Mouse (Mus musculus) hindbrain, embryonic 11.5 days (tissue): ENCODE data around the gene Sema4d. TPM values are rescaled to one million over a fixed set of nuclear protein-coding genes. Genes with fewer than 3 reads are reported as not detected.

Experiments used
- ATAC-seq: fragments of 200-750 bp; cut with Nextera tagmentation; 2 replicates; pipeline ENCODE4 v1.8.0; 2017; ENCODE audit warnings: mild to moderate bottlenecking, moderate TSS enrichment, moderate library complexity; ENCODE audit not compliant: low FRiP score
- DNase-seq: peaks from one replicate; pipeline ENCODE4 v3.0.0-alpha.2; 2015; ENCODE audit warnings: low spot score
- H3K27ac ChIP-seq: fragments of 300-500 bp; sonication (generic); 2 replicates; pipeline ENCODE4 v1.5.1; 2014; ENCODE audit warnings: mild to moderate bottlenecking, low read depth, low read length
- H3K27me3 ChIP-seq: fragments of 300-500 bp; sonication (generic); 2 replicates; pipeline ENCODE4 v1.6.1; 2014; ENCODE audit warnings: mild to moderate bottlenecking, low read length, moderate library complexity, mixed read lengths; ENCODE audit not compliant: control insufficient read depth, insufficient read depth
- H3K36me3 ChIP-seq: fragments of 300-500 bp; sonication (generic); 2 replicates; pipeline ENCODE4 v1.6.1; 2014; ENCODE audit warnings: mild to moderate bottlenecking, low read length, moderate library complexity, mixed read lengths; ENCODE audit not compliant: control insufficient read depth, insufficient read depth
- H3K4me1 ChIP-seq: fragments of 300-500 bp; sonication (generic); replicated peaks from 2 replicates; pipeline ENCODE4 v1.6.1; 2014; ENCODE audit warnings: low read length, mixed read lengths; ENCODE audit not compliant: control insufficient read depth, insufficient read depth
- H3K4me2 ChIP-seq: fragments of 300-500 bp; sonication (generic); replicated peaks from 2 replicates; pipeline ENCODE4 v1.6.1; 2014; ENCODE audit warnings: mild to moderate bottlenecking, low read depth, low read length
- H3K4me3 ChIP-seq: fragments of 300-500 bp; sonication (generic); 2 replicates; pipeline ENCODE4 v1.5.1; 2014; ENCODE audit warnings: low read depth, low read length
- H3K9ac ChIP-seq: fragments of 300-500 bp; sonication (generic); 2 replicates; pipeline ENCODE4 v1.6.1; 2014; ENCODE audit warnings: low read depth, low read length
- H3K9me3 ChIP-seq: fragments of 300-500 bp; sonication (generic); 2 replicates; pipeline ENCODE4 v1.6.1; 2016; ENCODE audit warnings: low read length; ENCODE audit not compliant: control insufficient read depth
- WGBS: fragments of 180-500 bp; shearing (Covaris S2); extraction: QIAGEN DNeasy Blood & Tissue Kit; methylation state at CpG from one replicate; pipeline ENCODE4 v1.1.7; 2014; 5-methylcytosine and 5-hydroxymethylcytosine counted together
- polyA plus RNA-seq: library from polyadenylated mRNA; unstranded; fragments of >200 nt; fragmentation: Nextera tagmentation; extraction: Ambion mirVana; gene quantifications from 2 replicates; pipeline ENCODE4 v1.2.1, GENCODE M21; 2014

The Sema4d gene
- polyA plus RNA-seq, 1 experiment from 2014 or later, result 3.9 TPM

DNA sequence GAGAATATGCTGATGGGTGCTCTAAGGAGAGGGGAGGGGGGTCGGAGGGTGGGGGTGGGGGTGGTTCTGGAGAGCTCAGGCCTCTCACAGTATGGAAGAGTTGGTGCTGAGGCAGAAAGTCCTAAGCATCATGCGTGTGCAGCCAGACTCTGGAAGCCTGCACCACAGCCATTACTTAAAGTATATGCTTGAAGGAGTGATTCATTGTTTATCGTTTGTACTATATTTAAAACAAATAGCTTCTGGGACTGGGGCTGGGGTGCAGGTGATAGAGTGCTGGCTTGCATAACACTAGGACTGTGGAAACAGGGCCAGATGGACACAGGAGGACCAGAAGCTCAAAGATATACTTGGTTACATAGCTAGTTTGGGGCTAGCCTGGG lies 25.4 kb upstream of the Sema4d start:
- 75% methylated on average over 3 of the region's 3 CpGs for WGBS
- no peak overlapping the region for H3K4me2 ChIP-seq
- no peaks in the 10 kb centered on the region for H3K36me3 ChIP-seq
- 0 out of 2 replicates have a peak, but pooled peaks cover 3% of the 10 kb centered on the region for H3K4me1 ChIP-seq
- DNase-seq, result no peak
- no peaks in the 10 kb centered on the region for H3K27me3 ChIP-seq
- no peak overlapping the region for H3K27ac ChIP-seq
- no peak overlapping the region for H3K9ac ChIP-seq
- no peak for ATAC-seq
- no peaks in the 10 kb centered on the region for H3K9me3 ChIP-seq
- no peak overlapping the region for H3K4me3 ChIP-seq

DNA sequence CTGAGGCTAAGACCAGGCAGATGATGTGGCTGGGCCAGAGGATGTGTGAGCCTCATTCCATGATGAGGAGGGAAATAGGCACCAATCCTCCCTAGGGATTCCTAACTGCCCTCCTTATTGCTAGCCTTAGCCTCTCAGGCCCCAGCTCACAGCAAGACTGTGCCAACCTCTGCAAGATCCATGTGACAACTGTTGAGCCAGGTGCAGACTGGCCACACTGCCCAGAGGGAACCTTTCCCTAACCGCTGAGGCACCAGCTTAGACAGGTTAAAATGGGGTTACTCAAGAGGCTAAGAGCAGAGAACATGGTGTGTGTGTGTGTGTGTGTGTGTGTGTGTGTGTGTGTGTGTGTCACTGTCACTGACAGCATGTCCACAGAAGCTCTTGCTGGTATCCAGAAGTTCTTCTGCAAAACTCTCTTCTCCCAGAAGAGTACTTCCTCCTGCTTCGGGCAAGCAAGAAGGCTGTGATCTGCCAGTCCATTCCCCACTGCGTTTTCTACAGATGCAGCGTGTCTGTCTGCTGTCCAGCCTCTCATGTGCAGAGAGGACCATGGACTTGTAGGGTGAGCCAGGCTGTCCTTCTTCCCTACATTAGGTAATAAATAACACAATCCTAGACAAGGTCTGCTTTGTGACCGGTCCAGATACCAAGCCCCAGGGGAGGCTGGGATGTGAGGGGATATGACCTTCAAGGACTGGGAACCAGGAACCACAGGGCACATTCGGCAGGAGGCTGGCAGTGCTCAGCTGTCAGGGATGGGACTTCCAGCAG lies 24.8 kb upstream of the Sema4d start:
- Histone ChIP-seq H3K4me3 (no peak overlapping the region), H3K4me2 (no peak overlapping the region), H3K27ac (no peak overlapping the region), H3K4me1 (0 out of 2 replicates have a peak, but pooled peaks cover 3% of the 10 kb centered on the region), H3K9me3 (no peaks in the 10 kb centered on the region), H3K36me3 (no peaks in the 10 kb centered on the region), H3K9ac (no peak overlapping the region), H3K27me3 (no peaks in the 10 kb centered on the region)
- DNase-seq (no peak), ATAC-seq (no peak)
- WGBS, result 75% methylated on average over 6 of the region's 6 CpGs

DNA sequence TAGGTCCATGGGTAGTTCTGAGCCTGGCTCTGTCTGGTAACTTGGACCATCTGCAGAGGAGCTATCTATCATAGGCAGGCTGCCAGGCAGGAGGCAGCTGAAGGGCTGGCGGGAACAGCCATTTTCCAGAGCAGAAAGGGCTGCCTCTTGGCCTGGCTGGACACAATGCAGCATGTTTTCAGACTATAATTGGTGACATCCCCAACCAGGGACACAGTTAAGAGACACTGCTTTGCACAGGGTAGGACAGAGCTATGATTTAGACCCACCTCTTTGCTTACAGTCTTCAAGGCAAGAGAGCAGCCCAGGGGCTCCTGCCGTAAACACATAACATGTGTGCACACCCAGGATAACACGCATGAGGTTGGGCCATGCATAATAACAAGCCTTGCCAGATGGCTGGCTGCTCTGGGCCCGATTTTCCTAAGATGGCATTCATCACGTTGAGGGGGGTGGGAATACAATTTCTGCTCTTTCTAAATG lies 23.1 kb upstream of the Sema4d start:
- Histone ChIP-seq H3K4me1 (0 out of 2 replicates have a peak, but pooled peaks cover 3% of the 10 kb centered on the region), H3K9me3 (no peaks in the 10 kb centered on the region), H3K9ac (no peak overlapping the region), H3K27ac (no peak overlapping the region; the same call in 1 of the 2 replicates), H3K27me3 (no peaks in the 10 kb centered on the region), H3K4me3 (no peak overlapping the region), H3K4me2 (no peak overlapping the region), H3K36me3 (no peaks in the 10 kb centered on the region)
- 77% methylated on average over 5 of the region's 5 CpGs for WGBS
- DNase-seq, result no peak
- ATAC-seq, result no peak

DNA sequence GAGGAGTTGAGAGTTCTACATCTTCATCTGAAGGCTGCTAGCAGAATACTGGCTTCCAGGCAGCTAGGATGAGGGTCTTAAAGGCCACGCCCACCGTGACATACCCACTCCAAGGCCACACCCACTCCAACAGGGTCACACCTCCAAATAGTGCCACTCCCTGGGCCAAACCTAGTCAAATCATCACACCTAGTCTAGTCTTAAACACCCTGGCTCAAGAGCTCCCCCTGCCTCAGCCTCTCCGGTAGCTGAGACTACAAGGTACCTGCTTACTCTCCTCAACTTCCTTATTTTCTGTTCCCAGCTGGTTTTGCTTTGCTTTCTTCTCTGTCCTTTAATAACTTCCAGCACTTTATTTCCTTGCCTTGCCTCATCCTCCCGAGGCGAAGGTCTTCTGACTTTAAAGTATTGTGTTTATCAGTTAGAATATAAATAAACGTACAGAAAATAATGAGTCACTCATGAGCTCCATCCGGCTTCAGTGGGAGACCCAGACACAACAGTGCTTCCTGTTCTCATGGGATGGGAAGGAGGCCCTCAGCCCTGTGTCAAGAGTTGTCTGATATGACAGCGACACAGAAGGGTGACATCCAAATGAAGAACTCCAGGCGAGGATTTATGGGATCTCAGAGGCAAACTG lies 22.4 kb upstream of the Sema4d start:
- Histone ChIP-seq H3K27ac (no peak overlapping the region), H3K27me3 (no peaks in the 10 kb centered on the region), H3K4me1 (0 out of 2 replicates have a peak, but pooled peaks cover 3% of the 10 kb centered on the region), H3K9me3 (no peaks in the 10 kb centered on the region), H3K4me3 (no peak overlapping the region), H3K9ac (no peak overlapping the region), H3K36me3 (no peaks in the 10 kb centered on the region), H3K4me2 (no peak overlapping the region)
- ATAC-seq (no peak), DNase-seq (no peak)
- WGBS, result 74% methylated on average over 9 of the region's 9 CpGs

DNA sequence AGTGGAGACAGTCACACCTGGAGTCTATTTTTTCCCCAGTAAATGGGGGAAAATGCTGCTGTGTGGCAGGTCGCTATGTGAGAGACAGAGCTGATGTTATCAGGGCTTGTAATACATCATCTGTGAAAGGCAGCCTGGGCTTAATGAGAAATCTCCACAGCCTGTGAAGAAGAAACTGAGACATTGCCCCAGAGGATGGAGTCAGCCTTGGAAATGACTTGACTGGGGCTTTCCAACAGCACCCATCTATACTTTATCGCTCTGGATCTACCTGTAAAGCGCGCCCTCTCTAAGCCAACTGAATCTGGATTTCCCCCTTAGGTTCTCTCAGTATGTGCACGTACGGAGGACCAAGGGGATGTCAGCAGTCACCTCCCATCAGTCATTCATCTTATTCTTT lies 21.1 kb upstream of the Sema4d start:
- Histone ChIP-seq H3K4me1 (0 out of 2 replicates have a peak, but pooled peaks cover 3% of the 10 kb centered on the region), H3K36me3 (no peaks in the 10 kb centered on the region), H3K4me2 (no peak overlapping the region), H3K9me3 (no peaks in the 10 kb centered on the region), H3K27me3 (no peaks in the 10 kb centered on the region), H3K27ac (no peak overlapping the region), H3K4me3 (no peak overlapping the region), H3K9ac (no peak overlapping the region)
- DNase-seq (no peak), ATAC-seq (no peak)
- WGBS, result 92% methylated on average over 6 of the region's 6 CpGs

DNA sequence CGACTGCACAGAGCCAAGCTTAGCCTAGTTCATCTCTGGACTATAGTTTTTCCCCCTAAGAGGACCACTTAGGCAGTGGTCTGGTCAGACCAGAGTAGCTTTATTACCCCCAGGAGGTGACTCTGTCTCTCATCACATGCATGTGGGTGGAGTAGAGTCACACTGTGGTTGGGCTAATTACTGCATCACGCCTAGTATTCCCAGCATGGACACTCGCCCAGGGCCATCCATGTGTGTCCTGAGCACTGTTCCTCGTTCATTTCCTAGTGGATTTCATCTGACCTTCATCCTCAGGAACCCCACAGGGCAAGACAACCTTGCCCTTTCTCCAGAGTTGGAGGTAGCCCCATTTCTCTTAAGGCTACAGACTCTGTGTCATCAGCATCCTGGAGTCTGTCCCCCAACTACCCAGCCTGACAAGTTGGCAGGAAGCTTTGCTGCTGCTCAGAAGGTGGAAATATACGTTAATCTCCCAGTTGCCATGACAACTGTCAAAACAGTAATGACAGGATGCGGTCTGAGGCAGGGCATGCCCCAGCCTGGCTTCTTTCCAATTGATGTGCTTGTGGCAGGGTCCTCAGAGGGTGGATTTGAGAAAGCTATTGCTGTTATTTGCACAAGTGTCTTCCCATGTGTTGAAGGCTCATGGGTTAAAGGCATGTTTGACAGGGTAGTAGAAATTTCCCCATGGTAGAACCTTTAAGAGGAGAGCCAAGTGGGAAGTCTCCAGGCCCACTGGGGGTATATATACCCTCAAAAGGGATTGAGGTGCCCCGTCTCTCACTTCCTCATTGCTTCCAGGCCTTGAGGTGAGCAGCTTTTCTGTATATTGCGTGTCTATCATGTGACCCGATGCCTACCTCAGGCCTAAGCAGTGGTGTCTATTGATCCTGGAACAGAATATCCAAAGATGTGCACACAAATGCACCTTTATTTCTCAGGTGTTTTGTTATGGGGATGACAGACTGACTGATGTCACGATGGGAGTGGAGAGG lies 20.4 kb upstream of the Sema4d start:
- Histone ChIP-seq H3K36me3 (no peaks in the 10 kb centered on the region), H3K9ac (no peak overlapping the region), H3K4me3 (no peak overlapping the region), H3K4me1 (0 out of 2 replicates have a peak, but pooled peaks cover 3% of the 10 kb centered on the region), H3K9me3 (no peaks in the 10 kb centered on the region), H3K4me2 (no peak overlapping the region), H3K27me3 (no peaks in the 10 kb centered on the region), H3K27ac (no peak overlapping the region)
- no peak for ATAC-seq
- DNase-seq, result no peak
- 68% methylated on average over 10 of the region's 10 CpGs for WGBS

DNA sequence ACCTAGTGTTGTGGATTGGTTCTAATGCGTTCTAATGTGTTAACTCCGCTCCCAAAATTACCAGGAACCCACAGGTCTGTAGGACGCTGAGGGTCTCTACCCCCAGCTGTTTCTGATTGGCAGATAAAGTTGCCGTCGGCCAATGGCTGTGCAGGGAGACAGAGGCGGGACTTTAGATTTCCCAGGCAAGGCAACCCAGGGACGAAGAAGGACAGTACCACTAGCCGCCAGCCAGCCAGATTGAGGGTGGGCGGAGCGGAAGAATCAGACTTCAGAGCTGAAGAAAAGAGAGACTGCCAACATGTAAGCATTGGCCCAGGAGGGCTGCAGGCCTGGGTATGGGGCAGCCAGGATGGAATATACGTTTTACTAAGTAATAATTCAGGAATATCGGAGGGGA lies 14.6 kb upstream of the Sema4d start:
- Histone ChIP-seq H3K36me3 (no peaks in the 10 kb centered on the region), H3K9ac (no peak overlapping the region), H3K27ac (no peak overlapping the region), H3K4me2 (no peak overlapping the region), H3K4me1 (no peaks in the 10 kb centered on the region), H3K4me3 (no peak overlapping the region), H3K9me3 (no peaks in the 10 kb centered on the region), H3K27me3 (no peaks in the 10 kb centered on the region)
- DNase-seq (peak; percentile 38), ATAC-seq (no peak)
- 26% methylated on average over 12 of the region's 12 CpGs for WGBS

DNA sequence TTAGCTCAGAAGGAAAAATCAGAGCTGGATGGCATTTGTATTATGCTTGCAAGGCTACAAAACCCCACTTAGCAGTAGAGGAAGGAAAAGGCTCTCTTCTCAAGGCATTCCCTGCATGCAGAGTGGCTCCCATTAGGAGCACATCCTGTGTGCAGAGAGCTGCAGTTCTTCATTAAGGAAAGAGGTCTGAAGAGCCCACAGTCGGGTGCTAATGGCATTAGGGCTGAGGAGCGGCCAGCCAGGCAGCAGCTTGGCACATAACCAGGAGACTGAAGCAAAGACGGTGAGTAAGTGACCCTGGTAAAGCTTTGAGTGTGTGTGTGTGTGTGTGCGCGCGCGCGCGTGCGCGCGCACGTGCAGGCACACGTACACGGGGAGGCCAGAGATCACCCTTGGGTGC lies 12.7 kb upstream of the Sema4d start:
- Histone ChIP-seq H3K4me3 (no peak overlapping the region), H3K4me1 (no peaks in the 10 kb centered on the region), H3K9me3 (no peaks in the 10 kb centered on the region), H3K36me3 (no peaks in the 10 kb centered on the region), H3K4me2 (no peak overlapping the region), H3K27ac (no peak overlapping the region), H3K27me3 (no peaks in the 10 kb centered on the region), H3K9ac (no peak overlapping the region)
- DNase-seq, result no peak
- ATAC-seq, result no peak
- 86% methylated on average over 15 of the region's 15 CpGs for WGBS
